Mouse (Mus musculus) kidney, postnatal 14 days (tissue): ENCODE measurements around the gene Foxk1.

ENCODE experiments used
- DNase-seq: peaks from one replicate; pipeline ENCODE4 v3.0.0; 2022; ENCODE audit warnings: mixed read lengths

The Foxk1 gene

GRCm38 (mm10) chr5:142391691-142392090 is 9.6 kb upstream of the Foxk1 start:
- no peak for DNase-seq

- DNase-seq, result no peak
These were observed 6.6 kb upstream of the Foxk1 start for GRCm38 (mm10) chr5:142394602-142395252.

- DNase-seq, result no peak
These were observed 5.4 kb upstream of the Foxk1 start for GRCm38 (mm10) chr5:142395909-142396308.

- DNase-seq, result peak; percentile 52
These were observed 965 bp upstream of the Foxk1 start for GRCm38 (mm10) chr5:142400181-142400883.

GRCm38 (mm10) chr5:142401641-142402625 is 636 bp downstream of the Foxk1 start:
- DNase-seq, result peak; percentile 56

- DNase-seq, result no peak
These were observed 2.4 kb downstream of the Foxk1 start for GRCm38 (mm10) chr5:142403694-142404093.

GRCm38 (mm10) chr5:142404307-142404706 is 3.0 kb downstream of the Foxk1 start:
- no peak for DNase-seq

GRCm38 (mm10) chr5:142405426-142405825 is 4.1 kb downstream of the Foxk1 start:
- no peak for DNase-seq

- DNase-seq, result no peak
These were observed 5.1 kb downstream of the Foxk1 start for GRCm38 (mm10) chr5:142406401-142406800.

- no peak for DNase-seq
These were observed 5.6 kb downstream of the Foxk1 start for GRCm38 (mm10) chr5:142406937-142407336.

GRCm38 (mm10) chr5:142407381-142407780 is 6.1 kb downstream of the Foxk1 start:
- no peak for DNase-seq

- DNase-seq, result no peak
These were observed 7.9 kb downstream of the Foxk1 start for GRCm38 (mm10) chr5:142409169-142409568.

- DNase-seq, result no peak
These were observed 9.1 kb downstream of the Foxk1 start for GRCm38 (mm10) chr5:142410348-142410747.

- peak; percentile 39 for DNase-seq
These were observed 11.5 kb downstream of the Foxk1 start for GRCm38 (mm10) chr5:142412678-142413385.

- no peak for DNase-seq
These were observed 12.6 kb downstream of the Foxk1 start for GRCm38 (mm10) chr5:142413723-142414445.

GRCm38 (mm10) chr5:142415401-142415800 is 14.1 kb downstream of the Foxk1 start:
- DNase-seq, result no peak

- no peak for DNase-seq
These were observed 14.9 kb downstream of the Foxk1 start for GRCm38 (mm10) chr5:142416070-142416775.

- no peak for DNase-seq
These were observed 15.8 kb downstream of the Foxk1 start for GRCm38 (mm10) chr5:142417104-142417503.

GRCm38 (mm10) chr5:142417876-142418275 is 16.6 kb downstream of the Foxk1 start:
- peak; percentile 53 for DNase-seq

- DNase-seq, result no peak
These were observed 17.1 kb downstream of the Foxk1 start for GRCm38 (mm10) chr5:142418419-142418818.

GRCm38 (mm10) chr5:142420317-142420716 is 19.0 kb downstream of the Foxk1 start:
- no peak for DNase-seq
